In genomic region chr15:77798664-77799490, GRCm38 (mm10) we compare ENCODE assay signal across 8 mouse cellular contexts. TPM values are rescaled to one million over a fixed set of nuclear protein-coding genes. Genes with fewer than 3 reads are reported as not detected.
DNase-seq lines count a peak whose midpoint lies in the region; ATAC-seq and TF ChIP-seq lines count a peak whose summit lies in the region.

No protein-coding gene starts in this region.

- DNase-seq in layer of hippocampus, adult 9-11 months = peak; percentile 38
- no peak for DNase-seq in layer of hippocampus, adult 8-10 months (ENCODE audit: low spot score in 2 of 2)
- DNase-seq in adrenal gland, postnatal 36 days = peak; percentile 57 to 66
- peak; percentile 75 for DNase-seq in forelimb bud, embryonic 11.5 days (ENCODE audit: low read depth, low spot score)
- DNase-seq in liver, postnatal 0 days = peak; percentile 39
- no peak for DNase-seq in cerebellum, postnatal 4 days (ENCODE audit: low spot score in 2 of 2)

- peak; percentile 16; the same call in 1 of the 2 replicates for ATAC-seq in intestine, postnatal 0 days
- no peak for ATAC-seq in liver, postnatal 0 days
- no peak for ATAC-seq in neural tube, embryonic 12.5 days (ENCODE audit: low FRiP score, low read depth)

- 17% methylated on average over 14 of the region's 14 CpGs for WGBS in intestine, postnatal 0 days
- WGBS in liver, postnatal 0 days (ENCODE audit: insufficient replicate concordance) = 30% methylated on average over 14 of the region's 14 CpGs
- WGBS in neural tube, embryonic 12.5 days = 31% methylated on average over 14 of the region's 14 CpGs

- no peak for TF ChIP-seq CTCF in intestine, postnatal 0 days (IDR thresholded peaks at IDR 0.05; ENCODE audit: low read depth)
- TF ChIP-seq CTCF in liver, postnatal 0 days (IDR thresholded peaks at IDR 0.05; ENCODE audit: low read depth) = no peak

- no peak overlapping the region for H3K4me3 ChIP-seq in intestine, postnatal 0 days (ENCODE audit: low read depth, low read length)
- H3K4me3 ChIP-seq in liver, postnatal 0 days (ENCODE audit: low read depth, low read length) = no peak overlapping the region
- H3K4me3 ChIP-seq in neural tube, embryonic 12.5 days = no peak overlapping the region

- no peak for TF ChIP-seq EP300 in liver, postnatal 0 days (IDR thresholded peaks at IDR 0.05; ENCODE audit: low read depth)

- peaks cover 17% of the 10 kb centered on the region for H3K4me1 ChIP-seq in intestine, postnatal 0 days (replicated peaks; ENCODE audit: control insufficient read depth, insufficient read depth, low read length)
- H3K4me1 ChIP-seq in liver, postnatal 0 days (ENCODE audit: insufficient read depth) = peaks cover 55% of the 10 kb centered on the region
- peaks cover 16% of the 10 kb centered on the region for H3K4me1 ChIP-seq in neural tube, embryonic 12.5 days

- no peaks in the 10 kb centered on the region for H3K9me3 ChIP-seq in intestine, postnatal 0 days (ENCODE audit: control insufficient read depth)
- H3K9me3 ChIP-seq in liver, postnatal 0 days (ENCODE audit: low read length) = no peaks in the 10 kb centered on the region
- no peaks in the 10 kb centered on the region for H3K9me3 ChIP-seq in neural tube, embryonic 12.5 days

- peaks cover 72% of the 10 kb centered on the region for H3K36me3 ChIP-seq in intestine, postnatal 0 days (ENCODE audit: control insufficient read depth, insufficient read depth)
- peaks cover 81% of the 10 kb centered on the region for H3K36me3 ChIP-seq in liver, postnatal 0 days (replicated peaks; ENCODE audit: insufficient read depth, low read length)
- peaks cover 16% of the 10 kb centered on the region for H3K36me3 ChIP-seq in neural tube, embryonic 12.5 days

- H3K27ac ChIP-seq in intestine, postnatal 0 days (ENCODE audit: low read depth, low read length) = peak overlapping the region; percentile 78
- peak overlapping the region; percentile 82 for H3K27ac ChIP-seq in liver, postnatal 0 days (ENCODE audit: low read depth)
- H3K27ac ChIP-seq in neural tube, embryonic 12.5 days = peak overlapping the region; percentile 16; the same call in 1 of the 2 replicates

- H3K27me3 ChIP-seq in intestine, postnatal 0 days (replicated peaks; ENCODE audit: control insufficient read depth, insufficient read depth, low read length) = no peaks in the 10 kb centered on the region
- no peaks in the 10 kb centered on the region for H3K27me3 ChIP-seq in liver, postnatal 0 days (ENCODE audit: insufficient read depth, low read length)
- H3K27me3 ChIP-seq in neural tube, embryonic 12.5 days (replicated peaks) = no peaks in the 10 kb centered on the region

- H3K9ac ChIP-seq in intestine, postnatal 0 days (ENCODE audit: low read depth, low read length) = no peak overlapping the region
- H3K9ac ChIP-seq in liver, postnatal 0 days (replicated peaks) = 0 out of 2 replicates have a peak overlapping the region, but pooled peaks have one; percentile 21
- 0 out of 2 replicates have a peak overlapping the region, but pooled peaks have one; percentile 33 for H3K9ac ChIP-seq in neural tube, embryonic 12.5 days

- H3K4me2 ChIP-seq in intestine, postnatal 0 days (replicated peaks; ENCODE audit: low read depth) = no peak overlapping the region
- no peak overlapping the region for H3K4me2 ChIP-seq in liver, postnatal 0 days (ENCODE audit: low read depth, low read length)
- H3K4me2 ChIP-seq in neural tube, embryonic 12.5 days (replicated peaks) = peak overlapping the region; percentile 18; the same call in 1 of the 2 replicates

RNA-seq across cellular contexts. Expression of gene Apol8, which starts 42.1 kb away (rescaled TPM):
- total RNA-seq in layer of hippocampus, adult 8-10 months (2022) = 10 to 100 TPM in 2 of 4 experiments, 1 to 10 TPM in 2; 6.3 to 14.1 (median 9.1) TPM
- not detected for total RNA-seq in adrenal gland, postnatal 36 days (2021)
- polyA plus RNA-seq in intestine, postnatal 0 days (2015; fragmentation: Nextera tagmentation; extraction: Ambion mirVana) = not detected in 2 replicates
- polyA plus RNA-seq in liver, postnatal 0 days (2015; fragmentation: Nextera tagmentation; extraction: Ambion mirVana) = 7.7 and 9.8 TPM in 2 replicates
- 0.26 and 0.48 TPM in 2 replicates for polyA plus RNA-seq in neural tube, embryonic 12.5 days (2016; fragmentation: Nextera tagmentation; extraction: Ambion mirVana)

RNA-seq across cellular contexts. Expression of gene Myh9, which starts 43.1 kb away (rescaled TPM):
- 100 to 1,000 TPM in 3 of 4 experiments, 10 to 100 TPM in 1; 89.0 to 116 (median 104) TPM for total RNA-seq in layer of hippocampus, adult 8-10 months (2022)
- 100 to 1,000 TPM; 309 to 387 TPM for total RNA-seq in adrenal gland, postnatal 36 days (2021)
- polyA plus RNA-seq in intestine, postnatal 0 days (2015; fragmentation: Nextera tagmentation; extraction: Ambion mirVana) = 25.7 and 27.7 TPM in 2 replicates
- polyA plus RNA-seq in liver, postnatal 0 days (2015; fragmentation: Nextera tagmentation; extraction: Ambion mirVana) = 17.7 and 22.4 TPM in 2 replicates
- 20.9 and 21.0 TPM in 2 replicates for polyA plus RNA-seq in neural tube, embryonic 12.5 days (2016; fragmentation: Nextera tagmentation; extraction: Ambion mirVana)

Comparison
In these comparisons a context has a peak if more than half of its experiments do, and no peak if none do; other contexts are left out.
1. DNase-seq: peak in layer of hippocampus, adult 9-11 months (single experiment), adrenal gland, postnatal 36 days (2 of 2), forelimb bud, embryonic 11.5 days (single experiment) and liver, postnatal 0 days (single experiment); none in layer of hippocampus, adult 8-10 months (0 of 2) and cerebellum, postnatal 4 days (0 of 2).
2. H3K27ac ChIP-seq: peak in every context shown above with its lines; median percentile 82 in liver, postnatal 0 days; 78 in intestine, postnatal 0 days; 16 in neural tube, embryonic 12.5 days.